Mouse (Mus musculus) intestine, embryonic 16.5 days (tissue): ENCODE data around the gene Nova2. TPM values are rescaled to one million over a fixed set of nuclear protein-coding genes. Genes with fewer than 3 reads are reported as not detected.
A peak's percentile ranks its signal among the peaks of the same experiment; 100 is the strongest.

Experiments
- ATAC-seq: fragments of 200-750 bp; cut with Nextera tagmentation; 2 replicates; pipeline ENCODE4 v1.8.0; 2017; ENCODE audit warnings: moderate TSS enrichment, moderate library complexity
- H3K27ac ChIP-seq: fragments of 300-500 bp; sonication (generic); 2 replicates; pipeline ENCODE4 v1.5.1; 2014; ENCODE audit warnings: mild to moderate bottlenecking, low read length
- H3K27me3 ChIP-seq: fragments of 300-500 bp; sonication (generic); replicated peaks from 2 replicates; pipeline ENCODE4 v1.6.1; 2014; ENCODE audit warnings: low read length, control low read depth, mixed read lengths; ENCODE audit not compliant: control insufficient read depth, insufficient read depth
- H3K36me3 ChIP-seq: fragments of 300-500 bp; sonication (generic); 2 replicates; pipeline ENCODE4 v1.6.1; 2014; ENCODE audit warnings: low read length, control low read depth; ENCODE audit not compliant: control insufficient read depth, insufficient read depth
- H3K4me1 ChIP-seq: fragments of 300-500 bp; sonication (generic); 2 replicates; pipeline ENCODE4 v1.6.1; 2014; ENCODE audit warnings: low read length, control low read depth, mixed read lengths; ENCODE audit not compliant: control insufficient read depth, insufficient read depth
- H3K4me2 ChIP-seq: fragments of 300-500 bp; sonication (generic); 2 replicates; pipeline ENCODE4 v1.6.1; 2014; ENCODE audit warnings: low read depth, low read length, control low read depth
- H3K4me3 ChIP-seq: fragments of 300-500 bp; sonication (generic); 2 replicates; pipeline ENCODE4 v1.5.1; 2014; ENCODE audit warnings: mild to moderate bottlenecking, low read length
- H3K9ac ChIP-seq: fragments of 300-500 bp; sonication (generic); 2 replicates; pipeline ENCODE4 v1.6.1; 2014; ENCODE audit warnings: low read depth, low read length
- H3K9me3 ChIP-seq: fragments of 300-500 bp; sonication (generic); 2 replicates; pipeline ENCODE4 v1.6.1; 2016; ENCODE audit warnings: low read length, control low read depth; ENCODE audit not compliant: control insufficient read depth
- WGBS: fragments of 180-500 bp; shearing (Covaris S2); extraction: QIAGEN DNeasy Blood & Tissue Kit; methylation state at CpG from one replicate; pipeline ENCODE4 v1.1.7; 2014; 5-methylcytosine and 5-hydroxymethylcytosine counted together
- polyA plus RNA-seq: library from polyadenylated mRNA; unstranded; fragments of >200 nt; fragmentation: Nextera tagmentation; extraction: Ambion mirVana; gene quantifications from 2 replicates; pipeline ENCODE4 v1.2.1, GENCODE M21; 2015

Gene Nova2
- polyA plus RNA-seq, 1 experiment from 2014 or later, result 0.40 TPM

- peak; percentile 7; the same call in 1 of the 2 replicates for ATAC-seq
- Histone ChIP-seq H3K9ac (peak overlapping the region; percentile 68), H3K4me2 (peak overlapping the region; percentile 57), H3K4me1 (peaks cover 39% of the 10 kb centered on the region), H3K4me3 (peak overlapping the region; percentile 44), H3K27me3 (no peaks in the 10 kb centered on the region), H3K36me3 (peaks cover 6% of the 10 kb centered on the region), H3K9me3 (no peaks in the 10 kb centered on the region), H3K27ac (peak overlapping the region; percentile 73)
- 28% methylated on average over 18 of the region's 18 CpGs for WGBS
These were observed 75.5 kb downstream of the Nova2 start for GRCm38 (mm10) chr7:19001066-19001806.

- Histone ChIP-seq H3K4me1 (peaks cover 42% of the 10 kb centered on the region), H3K27me3 (no peaks in the 10 kb centered on the region), H3K9me3 (no peaks in the 10 kb centered on the region), H3K4me3 (no peak overlapping the region), H3K4me2 (peak overlapping the region; percentile 57; the same call in 1 of the 2 replicates), H3K27ac (peak overlapping the region; percentile 73), H3K9ac (peak overlapping the region; percentile 68), H3K36me3 (peaks cover 6% of the 10 kb centered on the region)
- no peak for ATAC-seq
- 47% methylated on average over 3 of the region's 3 CpGs for WGBS
These were observed 76.1 kb downstream of the Nova2 start for GRCm38 (mm10) chr7:19001807-19002085.

- WGBS, result 14% methylated on average over 4 of the region's 4 CpGs
- peaks cover 46% of the 10 kb centered on the region for H3K4me1 ChIP-seq
- no peak for ATAC-seq
These were observed 76.4 kb downstream of the Nova2 start for GRCm38 (mm10) chr7:19002115-19002514.

GRCm38 (mm10) chr7:19002848-19003498 lies 77.3 kb downstream of the Nova2 start:
- peaks cover 11% of the 10 kb centered on the region for H3K36me3 ChIP-seq
- peak overlapping the region; percentile 46 for H3K4me3 ChIP-seq
- H3K4me1 ChIP-seq, result peaks cover 54% of the 10 kb centered on the region
- 3% methylated on average over 16 of the region's 17 CpGs for WGBS
- H3K27me3 ChIP-seq, result no peaks in the 10 kb centered on the region
- H3K4me2 ChIP-seq, result peak overlapping the region; percentile 79
- no peaks in the 10 kb centered on the region for H3K9me3 ChIP-seq
- ATAC-seq, result peak; percentile 37
- H3K9ac ChIP-seq, result peak overlapping the region; percentile 74
- peak overlapping the region; percentile 73 for H3K27ac ChIP-seq

More at GRCm38 (mm10) chr7:19002115-19002514, 76.4 kb downstream of the Nova2 start:
- Histone ChIP-seq H3K9me3 (no peaks in the 10 kb centered on the region), H3K9ac (peak overlapping the region; percentile 74), H3K27me3 (no peaks in the 10 kb centered on the region), H3K4me2 (peak overlapping the region; percentile 79), H3K36me3 (peaks cover 7% of the 10 kb centered on the region), H3K4me3 (peak overlapping the region; percentile 46), H3K27ac (peak overlapping the region; percentile 73)

GRCm38 (mm10) chr7:19003902-19004630 lies 78.4 kb downstream of the Nova2 start, which contains the start of gene Irf2bp1:
Gene Irf2bp1 (plus strand): TSS chr7:19004044.
- Histone ChIP-seq H3K9ac (peak within 1 kb of the TSS; percentile 90), H3K27me3 (no peaks in the 10 kb centered on the region), H3K27ac (peak within 1 kb of the TSS; percentile 98), H3K4me2 (peak within 1 kb of the TSS; percentile 99), H3K9me3 (no peaks in the 10 kb centered on the region), H3K4me1 (peaks cover 54% of the 10 kb centered on the region), H3K36me3 (peaks cover 11% of the 10 kb centered on the region), H3K4me3 (peak within 1 kb of the TSS; percentile 86)
- WGBS, result under 1% methylated on average over 86 of the region's 90 CpGs
- ATAC-seq, result peak; percentile 45

GRCm38 (mm10) chr7:19004631-19005079 lies 79.0 kb downstream of the Nova2 start:
- no peak for ATAC-seq
- Histone ChIP-seq H3K4me1 (peaks cover 54% of the 10 kb centered on the region), H3K9me3 (no peaks in the 10 kb centered on the region), H3K4me2 (peak overlapping the region; percentile 99), H3K4me3 (peak overlapping the region; percentile 86), H3K27me3 (no peaks in the 10 kb centered on the region), H3K27ac (peak overlapping the region; percentile 98), H3K36me3 (peaks cover 11% of the 10 kb centered on the region), H3K9ac (peak overlapping the region; percentile 90)
- WGBS, result 3% methylated on average over 34 of the region's 34 CpGs

- peak overlapping the region; percentile 90 for H3K9ac ChIP-seq
- H3K36me3 ChIP-seq, result peaks cover 11% of the 10 kb centered on the region
- H3K4me2 ChIP-seq, result peak overlapping the region; percentile 99
- H3K4me1 ChIP-seq, result peaks cover 55% of the 10 kb centered on the region
- peak overlapping the region; percentile 86 for H3K4me3 ChIP-seq
- no peak overlapping the region; the same call in 1 of the 2 replicates for H3K27ac ChIP-seq
- 66% methylated on average over 34 of the region's 34 CpGs for WGBS
- no peaks in the 10 kb centered on the region for H3K27me3 ChIP-seq
- H3K9me3 ChIP-seq, result no peaks in the 10 kb centered on the region
- ATAC-seq, result no peak
These were observed 79.9 kb downstream of the Nova2 start for GRCm38 (mm10) chr7:19005417-19006121.

GRCm38 (mm10) chr7:19006476-19006875 lies 80.8 kb downstream of the Nova2 start:
- Histone ChIP-seq H3K4me2 (peak overlapping the region; percentile 99), H3K9ac (peak overlapping the region; percentile 90; the same call in 1 of the 2 replicates), H3K4me3 (peak overlapping the region; percentile 86), H3K27me3 (no peaks in the 10 kb centered on the region), H3K36me3 (peaks cover 11% of the 10 kb centered on the region), H3K9me3 (no peaks in the 10 kb centered on the region), H3K4me1 (peaks cover 51% of the 10 kb centered on the region), H3K27ac (peak overlapping the region; percentile 92; the same call in 1 of the 2 replicates)
- 6% methylated on average over 12 of the region's 12 CpGs for WGBS
- peak; percentile 19 for ATAC-seq
